Mouse (Mus musculus) liver, postnatal 0 days (tissue): ENCODE results near the gene Man1c1. TPM values are rescaled to one million over a fixed set of nuclear protein-coding genes. Genes with fewer than 3 reads are reported as not detected.

ENCODE experiments used
- ATAC-seq: fragments of 200-750 bp; cut with Nextera tagmentation; 2 replicates; pipeline ENCODE4 v1.8.0; 2017; ENCODE audit warnings: mild to moderate bottlenecking, moderate library complexity
- DNase-seq: peaks from one replicate; pipeline ENCODE4 v3.0.0-alpha.2; 2016
- H3K27ac ChIP-seq: fragments of 300-500 bp; sonication (generic); 2 replicates; pipeline ENCODE4 v1.5.1; 2014; ENCODE audit warnings: antibody characterized with exemption, moderate library complexity, mild to moderate bottlenecking, low read depth
- H3K27me3 ChIP-seq: fragments of 300-500 bp; sonication (generic); 2 replicates; pipeline ENCODE4 v1.6.1; 2014; ENCODE audit warnings: low read length, control low read depth, mixed read lengths; ENCODE audit not compliant: insufficient read depth
- H3K36me3 ChIP-seq: fragments of 300-500 bp; sonication (generic); replicated peaks from 2 replicates; pipeline ENCODE4 v1.6.1; 2014; ENCODE audit warnings: mild to moderate bottlenecking, control low read depth, low read length, moderate library complexity, mixed read lengths; ENCODE audit not compliant: insufficient read depth
- H3K4me1 ChIP-seq: fragments of 300-500 bp; sonication (generic); 2 replicates; pipeline ENCODE4 v1.6.1; 2014; ENCODE audit warnings: antibody characterized with exemption, mild to moderate bottlenecking, control low read depth; ENCODE audit not compliant: insufficient read depth
- H3K4me2 ChIP-seq: fragments of 300-500 bp; sonication (generic); 2 replicates; pipeline ENCODE4 v1.6.1; 2014; ENCODE audit warnings: low read depth, mild to moderate bottlenecking, low read length, moderate library complexity, mixed read lengths
- H3K4me3 ChIP-seq: fragments of 300-500 bp; sonication (generic); 2 replicates; pipeline ENCODE4 v1.5.1; 2014; ENCODE audit warnings: low read depth, low read length
- H3K9ac ChIP-seq: fragments of 300-500 bp; sonication (generic); replicated peaks from 2 replicates; pipeline ENCODE4 v1.6.1; 2014; ENCODE audit warnings: mild to moderate bottlenecking, moderate library complexity
- H3K9me3 ChIP-seq: fragments of 300-500 bp; sonication (generic); 2 replicates; pipeline ENCODE4 v1.6.1; 2016; ENCODE audit warnings: mild to moderate bottlenecking, control low read depth, low read length, mixed read lengths
- CTCF ChIP-seq: sonication (generic); IDR thresholded peaks from 2 replicates; pipeline ENCODE4 v1.5.1; 2016; ENCODE audit warnings: antibody characterized with exemption, low read depth
- EP300 ChIP-seq: IDR thresholded peaks from 2 replicates; pipeline ENCODE4 v1.6.1; 2016; ENCODE audit warnings: antibody characterized with exemption, low read depth, mild to moderate bottlenecking
- WGBS: fragments of 180-500 bp; shearing (Covaris S2); extraction: QIAGEN DNeasy Blood & Tissue Kit; methylation state at CpG from one replicate; pipeline ENCODE4 v1.1.7; 2014; ENCODE audit not compliant: insufficient replicate concordance; 5-methylcytosine and 5-hydroxymethylcytosine counted together
- polyA plus RNA-seq: library from polyadenylated mRNA; unstranded; fragments of >200 nt; fragmentation: Nextera tagmentation; extraction: Ambion mirVana; gene quantifications from 2 replicates; pipeline ENCODE4 v1.2.1, GENCODE M21; 2015

Gene Man1c1
- polyA plus RNA-seq, 1 experiment from 2014 or later, result 1.5 TPM

GRCm38 (mm10) chr4:134673151-134673550 lies 30.9 kb downstream of the Man1c1 start:
- no peak overlapping the region for H3K27ac ChIP-seq
- 83% methylated on average over 8 of the region's 8 CpGs for WGBS

GRCm38 (mm10) chr4:134672326-134672725 lies 31.8 kb downstream of the Man1c1 start:
- WGBS, result 61% methylated on average over 8 of the region's 8 CpGs
- ATAC-seq, result no peak
- TF ChIP-seq CTCF (no peak), EP300 (no peak)

More at GRCm38 (mm10) chr4:134673151-134673550, 30.9 kb downstream of the Man1c1 start:
- Histone ChIP-seq H3K9me3 (no peaks in the 10 kb centered on the region), H3K9ac (no peak overlapping the region), H3K4me1 (peaks cover 2% of the 10 kb centered on the region; the same call in 1 of the 2 replicates), H3K27me3 (no peaks in the 10 kb centered on the region), H3K4me2 (no peak overlapping the region), H3K36me3 (no peaks in the 10 kb centered on the region), H3K4me3 (no peak overlapping the region)
- ATAC-seq (no peak), DNase-seq (no peak)
- TF ChIP-seq CTCF, result no peak
- no peak for TF ChIP-seq EP300

GRCm38 (mm10) chr4:134671660-134672173 lies 32.4 kb downstream of the Man1c1 start:
- no peak for ATAC-seq
- Histone ChIP-seq H3K4me1 (peaks cover 2% of the 10 kb centered on the region; the same call in 1 of the 2 replicates), H3K36me3 (no peaks in the 10 kb centered on the region), H3K27ac (no peak overlapping the region), H3K9me3 (no peaks in the 10 kb centered on the region), H3K4me3 (no peak overlapping the region), H3K9ac (no peak overlapping the region), H3K27me3 (no peaks in the 10 kb centered on the region), H3K4me2 (no peak overlapping the region)
- DNase-seq, result no peak
- TF ChIP-seq EP300, result no peak
- no peak for TF ChIP-seq CTCF
- WGBS, result 52% methylated on average over 16 of the region's 16 CpGs

More at GRCm38 (mm10) chr4:134672326-134672725, 31.8 kb downstream of the Man1c1 start:
- Histone ChIP-seq H3K9me3 (no peaks in the 10 kb centered on the region), H3K4me2 (no peak overlapping the region), H3K27me3 (no peaks in the 10 kb centered on the region), H3K27ac (no peak overlapping the region), H3K9ac (no peak overlapping the region), H3K4me3 (no peak overlapping the region), H3K4me1 (peaks cover 2% of the 10 kb centered on the region; the same call in 1 of the 2 replicates), H3K36me3 (no peaks in the 10 kb centered on the region)
- DNase-seq, result no peak

- 60% methylated on average over 17 of the region's 17 CpGs for WGBS
These were observed 34.2 kb downstream of the Man1c1 start for GRCm38 (mm10) chr4:134669742-134670354.

GRCm38 (mm10) chr4:134668355-134669028 lies 35.6 kb downstream of the Man1c1 start:
- 69% methylated on average over 12 of the region's 12 CpGs for WGBS
- Histone ChIP-seq H3K9ac (no peak overlapping the region), H3K27ac (no peak overlapping the region), H3K36me3 (no peaks in the 10 kb centered on the region), H3K9me3 (no peaks in the 10 kb centered on the region), H3K27me3 (no peaks in the 10 kb centered on the region), H3K4me1 (no peaks in the 10 kb centered on the region), H3K4me2 (no peak overlapping the region), H3K4me3 (no peak overlapping the region)
- no peak for DNase-seq
- TF ChIP-seq EP300, result no peak
- TF ChIP-seq CTCF, result no peak
- no peak for ATAC-seq

More at GRCm38 (mm10) chr4:134669742-134670354, 34.2 kb downstream of the Man1c1 start:
- Histone ChIP-seq H3K27ac (peak overlapping the region; percentile 31; the same call in 1 of the 2 replicates), H3K9ac (no peak overlapping the region; the same call in 1 of the 2 replicates), H3K9me3 (no peaks in the 10 kb centered on the region), H3K4me3 (no peak overlapping the region), H3K4me2 (no peak overlapping the region), H3K27me3 (no peaks in the 10 kb centered on the region), H3K36me3 (no peaks in the 10 kb centered on the region), H3K4me1 (no peaks in the 10 kb centered on the region)
- ATAC-seq, result 0 out of 2 replicates have a peak, but pooled peaks have one; percentile 31
- no peak for DNase-seq
- TF ChIP-seq EP300 (peak; percentile 48; the same call in 1 of the 2 replicates), CTCF (no peak)

- WGBS, result 91% methylated on average over 19 of the region's 19 CpGs
These were observed 37.7 kb downstream of the Man1c1 start for GRCm38 (mm10) chr4:134666391-134666790.

More at GRCm38 (mm10) chr4:134666391-134666790, 37.7 kb downstream of the Man1c1 start:
- no peak overlapping the region for H3K9ac ChIP-seq
- no peaks in the 10 kb centered on the region for H3K9me3 ChIP-seq
- H3K27me3 ChIP-seq, result no peaks in the 10 kb centered on the region
- no peak overlapping the region for H3K4me2 ChIP-seq
- H3K36me3 ChIP-seq, result no peaks in the 10 kb centered on the region
- ATAC-seq (no peak), DNase-seq (no peak)
- H3K4me3 ChIP-seq, result no peak overlapping the region
- TF ChIP-seq EP300, result no peak
- no peak for TF ChIP-seq CTCF
- H3K4me1 ChIP-seq, result no peaks in the 10 kb centered on the region
- no peak overlapping the region for H3K27ac ChIP-seq
